In genomic region chr10:95501033-95501432, GRCm38 (mm10) we compare ENCODE assay signal across 8 mouse cellular contexts. TPM values are rescaled to one million over a fixed set of nuclear protein-coding genes. Genes with fewer than 3 reads are reported as not detected.
DNase-seq lines count a peak whose midpoint lies in the region; ATAC-seq and TF ChIP-seq lines count a peak whose summit lies in the region.

No protein-coding gene starts in this region.

- peak overlapping the region; percentile 87 for H3K27ac ChIP-seq in intestine, embryonic 16.5 days (ENCODE audit: low read length)
- peak overlapping the region; percentile 91 for H3K27ac ChIP-seq in neural tube, embryonic 15.5 days (replicated peaks)

- peaks cover 3% of the 10 kb centered on the region; the same call in 1 of the 2 replicates for H3K4me1 ChIP-seq in lung, adult 2 months (ENCODE audit: control insufficient read depth, insufficient read depth, low read length)
- H3K4me1 ChIP-seq in intestine, embryonic 16.5 days (ENCODE audit: control insufficient read depth, insufficient read depth, low read length), result peaks cover 5% of the 10 kb centered on the region
- H3K4me1 ChIP-seq in neural tube, embryonic 15.5 days, result peaks cover 12% of the 10 kb centered on the region

- intact Hi-C loops in gastrocnemius, postnatal 14 days (cut with DNase I; ENCODE audit: low total_unique reads), result no loop called here

- DNase-seq in lung, adult 2 months, result no peak
- no peak for DNase-seq in lung, adult 18-20 months
- peak; percentile 61 for DNase-seq in embryo, embryonic 10.5 days (ENCODE audit: low spot score)
- no peak for DNase-seq in gastrocnemius, postnatal 14 days
- DNase-seq in adrenal gland, postnatal 25 days, result no peak
- no peak for DNase-seq in layer of hippocampus, postnatal 36 days

- H3K4me2 ChIP-seq in intestine, embryonic 16.5 days (ENCODE audit: low read depth, low read length), result peak overlapping the region; percentile 75
- peak overlapping the region; percentile 68 for H3K4me2 ChIP-seq in neural tube, embryonic 15.5 days

- H3K9me3 ChIP-seq in intestine, embryonic 16.5 days (ENCODE audit: control insufficient read depth, low read length), result no peaks in the 10 kb centered on the region
- H3K9me3 ChIP-seq in neural tube, embryonic 15.5 days (replicated peaks), result no peaks in the 10 kb centered on the region

- no peak for TF ChIP-seq POLR2A in lung, adult 2 months (IDR thresholded peaks at IDR 0.05; ENCODE audit: borderline replicate concordance, extremely low read depth, low read depth, low read length)

- no peak for TF ChIP-seq CTCF in lung, adult 2 months (IDR thresholded peaks at IDR 0.05; ENCODE audit: insufficient read depth, low read length)

- no peaks in the 10 kb centered on the region for H3K27me3 ChIP-seq in intestine, embryonic 16.5 days (replicated peaks; ENCODE audit: control insufficient read depth, insufficient read depth, low read length)
- H3K27me3 ChIP-seq in neural tube, embryonic 15.5 days (replicated peaks), result no peaks in the 10 kb centered on the region

- peak; percentile 45; the same call in 1 of the 2 replicates for ATAC-seq in intestine, embryonic 16.5 days
- ATAC-seq in neural tube, embryonic 15.5 days (ENCODE audit: low FRiP score), result peak; percentile 37; the same call in 1 of the 2 replicates

- H3K36me3 ChIP-seq in intestine, embryonic 16.5 days (ENCODE audit: control insufficient read depth, insufficient read depth, low read length), result peaks cover 8% of the 10 kb centered on the region
- peaks cover 9% of the 10 kb centered on the region for H3K36me3 ChIP-seq in neural tube, embryonic 15.5 days

- WGBS in lung, adult 2 months, result under 1% methylated on average over 7 of the region's 7 CpGs
- 2% methylated on average over 7 of the region's 7 CpGs for WGBS in intestine, embryonic 16.5 days
- 1% methylated on average over 7 of the region's 7 CpGs for WGBS in neural tube, embryonic 15.5 days

- H3K9ac ChIP-seq in intestine, embryonic 16.5 days (ENCODE audit: low read depth, low read length), result peak overlapping the region; percentile 84
- H3K9ac ChIP-seq in neural tube, embryonic 15.5 days (replicated peaks), result peak overlapping the region; percentile 74

- peak overlapping the region; percentile 82 for H3K4me3 ChIP-seq in lung, adult 2 months (replicated peaks; ENCODE audit: extremely low read depth, low read depth, low read length)
- H3K4me3 ChIP-seq in intestine, embryonic 16.5 days (ENCODE audit: low read length), result peak overlapping the region; percentile 71
- peak overlapping the region; percentile 80 for H3K4me3 ChIP-seq in neural tube, embryonic 15.5 days (replicated peaks)

RNA-seq across cellular contexts. Expression of gene Mrpl42, which starts 0.7 kb away (rescaled TPM):
- polyA plus RNA-seq in lung, adult 2 months (2012; rRNA removed), result 39.3 and 80.6 TPM in 2 replicates
- polyA plus RNA-seq in intestine, embryonic 16.5 days (2015; fragmentation: Nextera tagmentation; extraction: Ambion mirVana), result 346 and 385 TPM in 2 replicates
- polyA plus RNA-seq in neural tube, embryonic 15.5 days (2015; fragmentation: Nextera tagmentation; extraction: Ambion mirVana), result 286 and 296 TPM in 2 replicates
- total RNA-seq in gastrocnemius, postnatal 14 days (2021), result 100 to 1,000 TPM; 224 to 246 TPM
- 105 and 144 TPM in 2 replicates for total RNA-seq in adrenal gland, postnatal 25 days (2021)
- total RNA-seq in layer of hippocampus, postnatal 36 days (2021), result 10 to 100 TPM; 71.7 to 76.5 TPM

RNA-seq across cellular contexts. Expression of gene Ube2n, which starts 13.9 kb away (rescaled TPM):
- 25.5 and 41.1 TPM in 2 replicates for polyA plus RNA-seq in lung, adult 2 months (2012; rRNA removed)
- 251 and 288 TPM in 2 replicates for polyA plus RNA-seq in intestine, embryonic 16.5 days (2015; fragmentation: Nextera tagmentation; extraction: Ambion mirVana)
- polyA plus RNA-seq in neural tube, embryonic 15.5 days (2015; fragmentation: Nextera tagmentation; extraction: Ambion mirVana), result 358 and 359 TPM in 2 replicates
- total RNA-seq in gastrocnemius, postnatal 14 days (2021), result 100 to 1,000 TPM in 1 of 2 experiments, 10 to 100 TPM in 1; 91.7 to 110 TPM
- 131 and 145 TPM in 2 replicates for total RNA-seq in adrenal gland, postnatal 25 days (2021)
- total RNA-seq in layer of hippocampus, postnatal 36 days (2021), result 100 to 1,000 TPM; 192 to 202 TPM
